Mouse (Mus musculus): ENCODE measurements around the gene Eif3c. TPM values are rescaled to one million over a fixed set of nuclear protein-coding genes. Genes with fewer than 3 reads are reported as not detected.

Eif3c gene
- polyA plus RNA-seq, 1 experiment from 2014 or later = 177 TPM

Small RNA genes within 50 kb of the gene (microRNA-seq; reads per million reads assigned to microRNA genes)
- 2.4 reads per million, percentile 10 among the genes with 10 or more reads in this experiment for gene Mir7059

Other genes with a start within 250 kb of the Eif3c start
- 0.87 and 1.3 TPM in 2 replicates for gene Lat, start 196.8 kb downstream of the Eif3c start, polyA plus RNA-seq (2015; fragmentation: Nextera tagmentation; extraction: Ambion mirVana)
- gene Spns1, start 189.0 kb downstream of the Eif3c start, polyA plus RNA-seq (2015; fragmentation: Nextera tagmentation; extraction: Ambion mirVana) = 87.1 and 92.6 TPM in 2 replicates
- gene Nfatc2ip, start 169.7 kb downstream of the Eif3c start, polyA plus RNA-seq (2015; fragmentation: Nextera tagmentation; extraction: Ambion mirVana) = 2.1 TPM in 2 replicates
- gene Cd19, start 151.5 kb downstream of the Eif3c start, polyA plus RNA-seq (2015; fragmentation: Nextera tagmentation; extraction: Ambion mirVana) = not detected in 2 replicates
- gene Rabep2, start 137.7 kb downstream of the Eif3c start, polyA plus RNA-seq (2015; fragmentation: Nextera tagmentation; extraction: Ambion mirVana) = 22.9 and 23.8 TPM in 2 replicates
- gene Atp2a1, start 103.3 kb downstream of the Eif3c start, polyA plus RNA-seq (2015; fragmentation: Nextera tagmentation; extraction: Ambion mirVana) = 0.39 and 0.71 TPM in 2 replicates
- gene Sh2b1, start 91.0 kb downstream of the Eif3c start, polyA plus RNA-seq (2015; fragmentation: Nextera tagmentation; extraction: Ambion mirVana) = 76.8 and 79.6 TPM in 2 replicates
- gene Tufm, start 79.0 kb downstream of the Eif3c start, polyA plus RNA-seq (2015; fragmentation: Nextera tagmentation; extraction: Ambion mirVana) = 121 and 127 TPM in 2 replicates
- 66.9 and 68.8 TPM in 2 replicates for gene Atxn2l, start 63.0 kb downstream of the Eif3c start, polyA plus RNA-seq (2015; fragmentation: Nextera tagmentation; extraction: Ambion mirVana)
- 0.31 TPM in 2 replicates for gene Apobr, start 18.5 kb upstream of the Eif3c start, polyA plus RNA-seq (2015; fragmentation: Nextera tagmentation; extraction: Ambion mirVana)
- 36.4 and 37.7 TPM in 2 replicates for gene Cln3, start 19.4 kb upstream of the Eif3c start, polyA plus RNA-seq (2015; fragmentation: Nextera tagmentation; extraction: Ambion mirVana)
- not detected in 2 replicates for gene Il27, start 28.5 kb upstream of the Eif3c start, polyA plus RNA-seq (2015; fragmentation: Nextera tagmentation; extraction: Ambion mirVana)
- 6.1 and 9.5 TPM in 2 replicates for gene Nupr1, start 64.5 kb upstream of the Eif3c start, polyA plus RNA-seq (2015; fragmentation: Nextera tagmentation; extraction: Ambion mirVana)
- gene Sgf29, start 82.9 kb upstream of the Eif3c start, polyA plus RNA-seq (2015; fragmentation: Nextera tagmentation; extraction: Ambion mirVana) = 50.1 and 56.9 TPM in 2 replicates
- gene Sult1a1, start 110.0 kb upstream of the Eif3c start, polyA plus RNA-seq (2015; fragmentation: Nextera tagmentation; extraction: Ambion mirVana) = 7.6 and 8.5 TPM in 2 replicates
- 113 and 120 TPM in 2 replicates for gene Bola2, start 129.0 kb upstream of the Eif3c start, polyA plus RNA-seq (2015; fragmentation: Nextera tagmentation; extraction: Ambion mirVana)
- gene Slx1b, start 129.4 kb upstream of the Eif3c start, polyA plus RNA-seq (2015; fragmentation: Nextera tagmentation; extraction: Ambion mirVana) = 16.8 and 17.3 TPM in 2 replicates
- 114 and 122 TPM in 2 replicates for gene Coro1a, start 141.4 kb upstream of the Eif3c start, polyA plus RNA-seq (2015; fragmentation: Nextera tagmentation; extraction: Ambion mirVana)
- 111 and 112 TPM in 2 replicates for gene Mapk3, start 193.2 kb upstream of the Eif3c start, polyA plus RNA-seq (2015; fragmentation: Nextera tagmentation; extraction: Ambion mirVana)
- gene Gdpd3, start 199.9 kb upstream of the Eif3c start, polyA plus RNA-seq (2015; fragmentation: Nextera tagmentation; extraction: Ambion mirVana) = 0.95 and 1.5 TPM in 2 replicates
- 162 and 191 TPM in 2 replicates for gene Ypel3, start 210.5 kb upstream of the Eif3c start, polyA plus RNA-seq (2015; fragmentation: Nextera tagmentation; extraction: Ambion mirVana)
- gene Tbx6, start 215.1 kb upstream of the Eif3c start, polyA plus RNA-seq (2015; fragmentation: Nextera tagmentation; extraction: Ambion mirVana) = 0.51 and 0.64 TPM in 2 replicates
- gene Ppp4c, start 226.1 kb upstream of the Eif3c start, polyA plus RNA-seq (2015; fragmentation: Nextera tagmentation; extraction: Ambion mirVana) = 155 and 182 TPM in 2 replicates
- 55.0 and 61.1 TPM in 2 replicates for gene Fam57b, start 231.3 kb upstream of the Eif3c start, polyA plus RNA-seq (2015; fragmentation: Nextera tagmentation; extraction: Ambion mirVana)